Comparison of ENCODE assay signal across 9 mouse cellular contexts in genomic region chr2:91870754-91871153, GRCm38 (mm10). TPM values are rescaled to one million over a fixed set of nuclear protein-coding genes. Genes with fewer than 3 reads are reported as not detected.
DNase-seq lines count a peak whose midpoint lies in the region; ATAC-seq and TF ChIP-seq lines count a peak whose summit lies in the region.
"Had no signal": no experiment of that assay in that cellular context is flagged by ENCODE, and none has a peak within 500 bp of the region (broad histone marks: within the 10 kb centered on the region; RNA-seq: fewer than 3 reads in every experiment).

No protein-coding gene starts in this region.

- peak; percentile 11 to 22 for DNase-seq in heart, adult 2 months
- no peak for DNase-seq in heart, adult 8-10 months (ENCODE audit: low spot score)
- DNase-seq in Muller cell, postnatal 12 days (ENCODE audit: inconsistent ontology term) = peak; percentile 17
- DNase-seq in embryonic facial prominence, embryonic 14.5 days (ENCODE audit: low spot score) = peak; percentile 63
- peak; percentile 46 to 49 for DNase-seq in layer of hippocampus, postnatal 36 days
- peak; percentile 30 to 49 for DNase-seq in right cerebral cortex, adult 2 months (ENCODE audit: low spot score in 2 of 2)
- no peak for DNase-seq in adrenal gland, postnatal 36 days
- DNase-seq in embryo, embryonic 10 days (ENCODE audit: low spot score) = no peak

- WGBS in heart, adult 2 months = 26% methylated on average over 8 of the region's 8 CpGs
- 57% methylated on average over 8 of the region's 8 CpGs for WGBS in embryonic facial prominence, embryonic 14.5 days

- no peaks in the 10 kb centered on the region for H3K9me3 ChIP-seq in embryonic facial prominence, embryonic 14.5 days (ENCODE audit: control insufficient read depth, low read length)
- H3K9me3 ChIP-seq: neural tube, embryonic 12.5 days had no signal

- H3K36me3 ChIP-seq in heart, adult 2 months (ENCODE audit: control insufficient read depth, insufficient read depth, low read length) = peaks cover 5% of the 10 kb centered on the region
- peaks cover 4% of the 10 kb centered on the region; the same call in 1 of the 2 replicates for H3K36me3 ChIP-seq in embryonic facial prominence, embryonic 14.5 days (ENCODE audit: control insufficient read depth, insufficient read depth, low read length)
- H3K36me3 ChIP-seq: neural tube, embryonic 12.5 days had no signal

- H3K9ac ChIP-seq in heart, adult 2 months (ENCODE audit: low read depth, low read length) = no peak overlapping the region
- no peak overlapping the region for H3K9ac ChIP-seq in embryonic facial prominence, embryonic 14.5 days (ENCODE audit: low read depth, low read length)
- H3K9ac ChIP-seq: neural tube, embryonic 12.5 days had no signal

- H3K4me1 ChIP-seq in heart, adult 2 months (ENCODE audit: control insufficient read depth, insufficient read depth, low read length) = peaks cover 2% of the 10 kb centered on the region
- H3K4me1 ChIP-seq in embryonic facial prominence, embryonic 14.5 days (ENCODE audit: control insufficient read depth, insufficient read depth, low read length) = no peaks in the 10 kb centered on the region
- H3K4me1 ChIP-seq: neural tube, embryonic 12.5 days had no signal

- H3K27me3 ChIP-seq in heart, adult 2 months (ENCODE audit: control insufficient read depth, insufficient read depth, low read length) = no peaks in the 10 kb centered on the region
- no peaks in the 10 kb centered on the region for H3K27me3 ChIP-seq in embryonic facial prominence, embryonic 14.5 days (replicated peaks; ENCODE audit: control insufficient read depth, insufficient read depth, low read length)
- H3K27me3 ChIP-seq: neural tube, embryonic 12.5 days had no signal

- TF ChIP-seq POLR2A in heart, adult 2 months (IDR thresholded peaks at IDR 0.05; ENCODE audit: insufficient read depth, low read depth, low read length) = no peak

- intact Hi-C loops in heart, adult 2 months (cut with DNase I) = no loop called here

- TF ChIP-seq CTCF in heart, adult 2 months (IDR thresholded peaks at IDR 0.05) = no peak

- no peak for TF ChIP-seq EP300 in heart, adult 2 months (IDR thresholded peaks at IDR 0.05; ENCODE audit: insufficient read depth, low read depth, low read length)

- ATAC-seq in embryonic facial prominence, embryonic 14.5 days (ENCODE audit: low read depth) = no peak

- H3K27ac ChIP-seq in heart, adult 2 months = no peak overlapping the region
- no peak overlapping the region for H3K27ac ChIP-seq in embryonic facial prominence, embryonic 14.5 days (replicated peaks; ENCODE audit: low read depth, low read length)
- H3K27ac ChIP-seq: neural tube, embryonic 12.5 days had no signal

- no peak overlapping the region for H3K4me3 ChIP-seq in heart, adult 2 months
- no peak overlapping the region for H3K4me3 ChIP-seq in embryonic facial prominence, embryonic 14.5 days (ENCODE audit: low read depth, low read length)
- H3K4me3 ChIP-seq: neural tube, embryonic 12.5 days had no signal

- H3K79me2 ChIP-seq in heart, adult 2 months (replicated peaks; ENCODE audit: control insufficient read depth, insufficient read depth, low read length) = no peaks in the 10 kb centered on the region

- H3K4me2 ChIP-seq in embryonic facial prominence, embryonic 14.5 days (ENCODE audit: low read depth, low read length) = no peak overlapping the region
- H3K4me2 ChIP-seq: neural tube, embryonic 12.5 days had no signal

RNA-seq across cellular contexts. Expression of gene Chrm4, which starts 56.3 kb away (rescaled TPM):
- not detected for total RNA-seq in heart, adult 2 months (2021)
- polyA plus RNA-seq in heart, adult 2 months (2012; rRNA removed) = 0.14 and 0.29 TPM in 2 replicates
- not detected for total RNA-seq in heart, adult 8-10 months (2022)
- polyA plus RNA-seq in embryonic facial prominence, embryonic 14.5 days (2014; fragmentation: Nextera tagmentation; extraction: Ambion mirVana) = 0.31 and 0.47 TPM in 2 replicates
- total RNA-seq in layer of hippocampus, postnatal 36 days (2021) = 10 to 100 TPM; 25.7 to 28.6 TPM
- total RNA-seq in adrenal gland, postnatal 36 days (2021) = 1 to 10 TPM; 2.7 to 2.9 TPM

Comparison
In these comparisons a context has a peak if more than half of its experiments do, and no peak if none do; other contexts are left out.
1. DNase-seq: peak in heart, adult 2 months (2 of 2), Muller cell, postnatal 12 days (single experiment), embryonic facial prominence, embryonic 14.5 days (single experiment), layer of hippocampus, postnatal 36 days (2 of 2) and right cerebral cortex, adult 2 months (2 of 2); none in heart, adult 8-10 months (single experiment), adrenal gland, postnatal 36 days (0 of 2) and embryo, embryonic 10 days (single experiment).
2. RNA of gene Chrm4, which starts 56.3 kb away (total RNA-seq): 25.7 to 28.6 TPM in layer of hippocampus, postnatal 36 days; 2.7 to 2.9 TPM in adrenal gland, postnatal 36 days, not detected in heart, adult 2 months and not detected in heart, adult 8-10 months; every median in the first group is over 4 times any median in the second.